Mouse (Mus musculus) frontal cortex, postnatal 36 days (tissue): ENCODE data around the gene Kng1.

Source experiments
- DNase-seq, 2 experiments: peaks; one replicate each; pipeline ENCODE4 v3.0.0; 2022; ENCODE audit warnings: low spot score in 2 of 2

Kng1 gene

DNA sequence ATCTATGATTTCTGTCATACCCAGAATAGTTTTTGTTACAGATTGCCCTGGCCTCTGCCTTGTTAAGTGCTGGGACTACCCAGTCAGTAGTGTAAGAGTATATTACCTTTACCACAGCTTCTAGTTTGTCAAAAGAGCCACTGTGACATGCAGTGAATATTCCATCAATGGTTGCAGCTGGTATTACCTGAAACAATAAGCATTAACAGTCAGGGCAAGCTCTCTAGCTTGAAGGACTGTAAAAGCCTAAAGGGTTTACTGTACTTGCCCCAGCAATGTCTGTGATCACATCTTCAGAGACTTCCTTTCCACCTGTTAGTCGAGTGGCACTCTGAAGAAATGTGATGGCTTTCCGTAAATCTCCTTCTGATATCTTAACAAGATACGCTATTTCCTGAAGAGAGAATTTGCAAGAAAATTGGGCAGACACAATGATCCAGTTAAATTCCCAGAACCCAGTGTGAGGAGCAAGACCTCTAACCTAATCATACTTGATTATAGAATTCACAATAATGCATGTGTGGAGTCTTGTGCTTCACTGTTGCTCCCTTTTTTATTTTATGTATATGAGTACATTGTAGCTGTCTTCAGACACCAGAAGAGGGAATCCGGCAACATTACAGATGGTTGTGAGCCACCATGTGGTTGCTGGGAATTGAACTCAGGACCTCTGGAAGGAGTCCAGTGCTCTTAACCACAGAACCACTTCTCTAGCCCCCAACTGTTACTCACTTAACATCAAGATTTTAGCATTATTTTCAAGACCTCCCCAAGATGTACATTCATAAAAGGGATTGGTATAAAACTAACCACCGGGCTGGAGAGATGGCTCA lies 56.9 kb downstream of the Kng1 start:
- DNase-seq: no peak

DNA sequence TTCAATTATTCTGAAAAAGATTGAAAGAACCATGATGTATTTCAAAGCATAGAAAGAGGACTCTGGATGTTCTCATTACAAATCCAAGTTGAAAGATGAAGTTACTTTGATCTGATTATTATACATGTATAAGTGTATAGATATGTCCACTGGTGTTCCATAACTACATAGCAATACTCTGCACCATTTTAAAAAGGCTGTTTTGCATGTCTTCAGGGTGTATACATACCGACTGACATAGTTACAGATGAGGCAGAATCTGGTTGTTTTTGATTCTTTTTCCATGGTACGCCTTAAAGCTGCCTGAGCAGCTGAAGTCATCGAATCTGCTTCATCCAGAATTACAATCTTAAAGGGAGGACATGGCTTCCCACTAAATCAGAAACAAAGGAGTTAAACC lies 57.8 kb downstream of the Kng1 start:
- no peak for DNase-seq

DNA sequence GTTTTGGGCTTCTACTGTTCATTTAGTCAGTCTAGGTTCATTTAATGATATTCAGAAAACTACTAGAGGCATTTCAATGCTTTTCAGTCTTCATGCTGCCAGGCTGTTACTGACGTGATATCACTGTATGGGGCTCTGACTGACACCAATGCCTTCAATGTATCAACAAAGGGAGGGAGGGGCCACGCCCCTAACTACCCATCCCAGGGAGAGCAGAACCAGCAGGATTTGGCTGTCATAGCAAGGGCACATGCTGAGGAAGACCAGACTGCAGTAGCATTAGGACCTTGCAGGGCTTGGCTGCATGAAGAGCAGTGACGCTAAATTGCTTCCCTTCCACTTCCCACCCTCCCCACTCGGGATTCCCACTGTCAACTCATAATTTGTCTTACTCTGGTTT lies 59.5 kb downstream of the Kng1 start:
- no peak for DNase-seq

DNA sequence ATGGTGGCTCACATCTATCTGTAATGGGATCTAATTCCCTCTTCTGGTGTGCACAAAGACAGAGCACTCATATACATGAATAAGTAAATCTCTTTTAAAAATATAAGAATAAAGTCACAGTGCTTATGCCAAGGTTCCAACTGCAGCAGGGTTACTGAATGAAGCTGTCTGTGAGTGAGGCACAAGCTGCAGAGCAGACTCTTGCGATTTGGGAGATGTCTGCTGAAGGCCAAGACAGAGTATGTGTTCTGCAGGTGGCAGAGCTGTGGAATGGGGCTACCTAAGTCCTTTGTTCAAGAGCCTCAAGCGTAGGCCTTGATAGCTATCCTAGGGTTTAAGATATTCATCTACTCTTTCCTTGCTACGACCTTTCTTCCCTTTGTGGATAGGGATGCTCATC lies 64.8 kb downstream of the Kng1 start:
- DNase-seq: no peak

DNA sequence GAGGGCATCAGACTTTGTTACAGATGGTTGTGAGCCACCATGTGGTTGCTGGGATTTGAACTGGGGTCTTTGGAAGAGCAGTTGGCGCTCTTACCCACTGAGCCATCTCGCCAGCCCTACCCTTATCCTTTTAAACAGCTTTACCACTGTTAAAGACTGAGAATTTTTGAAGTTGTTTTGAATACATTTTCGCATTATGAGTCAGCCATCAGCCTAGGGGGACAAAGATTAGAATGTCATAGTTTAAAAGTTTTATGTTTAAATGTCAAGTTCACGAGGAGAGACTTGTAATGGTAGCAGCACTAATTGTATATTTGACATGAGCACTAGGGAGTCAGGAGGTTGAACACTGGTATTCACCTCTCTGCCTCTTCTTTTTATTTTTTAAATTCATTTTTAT lies 65.4 kb downstream of the Kng1 start:
- DNase-seq: no peak

DNA sequence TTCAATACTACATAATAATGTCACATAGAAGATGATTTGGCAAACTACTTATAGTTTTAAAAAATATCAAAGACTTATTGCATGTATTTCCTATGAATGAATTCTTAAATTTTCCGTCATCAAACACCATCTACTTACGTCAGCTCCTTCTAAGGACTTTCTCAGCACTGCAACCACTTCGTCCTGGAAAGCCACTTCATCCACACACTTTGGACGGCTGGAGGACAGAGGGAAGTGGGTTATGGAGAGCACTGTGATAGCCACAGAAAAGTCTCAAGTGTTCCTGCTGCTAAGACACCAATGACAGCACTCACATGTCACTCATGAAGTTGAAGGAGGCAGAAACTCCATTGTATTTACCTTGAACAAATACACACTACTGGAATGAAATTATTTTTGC lies 66.7 kb downstream of the Kng1 start:
- no peak for DNase-seq

DNA sequence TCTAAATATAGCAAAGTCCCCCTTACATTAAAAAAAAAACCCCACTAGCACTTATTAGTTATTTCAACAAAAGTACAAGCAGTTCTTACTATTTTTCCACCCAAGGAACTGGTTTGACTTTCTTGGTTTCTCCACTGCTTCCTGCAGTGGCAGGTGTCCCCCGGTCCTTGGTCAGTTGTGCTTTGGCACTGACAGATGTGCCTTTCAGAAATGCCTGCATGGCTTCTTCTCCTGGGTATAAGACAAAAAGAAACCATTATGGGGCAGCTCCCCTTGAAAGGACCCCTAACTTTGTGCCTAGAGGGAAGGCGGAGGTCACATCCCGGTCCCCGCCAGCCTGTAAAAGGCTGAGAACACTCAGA lies 69.6 kb downstream of the Kng1 start:
- no peak for DNase-seq

DNA sequence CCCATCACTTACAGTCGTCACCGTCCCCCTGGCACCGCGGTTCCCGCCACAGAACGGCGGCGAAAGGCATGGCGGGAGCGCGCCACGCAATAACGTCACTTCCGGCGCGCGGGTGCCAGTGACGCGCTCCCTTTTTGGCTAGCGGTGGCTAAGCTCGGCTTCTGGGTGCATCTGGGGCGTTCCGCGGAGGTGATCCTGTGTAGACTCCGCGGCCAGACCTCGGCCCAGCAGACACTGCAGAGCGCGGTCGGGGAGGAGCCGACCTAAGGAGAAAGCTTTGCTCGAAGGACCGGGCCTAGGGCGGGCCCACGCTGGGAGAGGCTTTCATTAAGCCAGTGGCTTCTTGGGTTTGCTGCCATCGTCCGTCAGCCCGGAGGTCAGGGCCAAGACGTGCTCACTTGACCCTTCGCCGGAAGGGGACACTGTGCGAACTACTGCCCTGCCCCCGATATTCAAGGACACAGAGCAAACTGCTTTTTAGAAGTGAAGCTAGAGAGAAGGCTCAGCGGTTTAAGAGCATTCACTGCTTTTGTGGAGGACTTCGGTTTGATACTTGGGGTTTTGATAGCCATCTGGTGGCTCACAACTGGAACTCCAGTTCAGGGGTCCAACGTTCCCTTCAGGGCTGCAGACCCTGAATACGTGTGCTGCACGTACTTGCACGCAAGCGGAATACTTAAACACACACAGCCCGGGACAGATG lies 70.2 kb downstream of the Kng1 start, which contains the start of gene Rfc4:
TSS of gene Rfc4 (minus strand) at position 65 of the 703 bp plus-strand sequence.
- peak; percentile 93 to 95 for DNase-seq

DNA sequence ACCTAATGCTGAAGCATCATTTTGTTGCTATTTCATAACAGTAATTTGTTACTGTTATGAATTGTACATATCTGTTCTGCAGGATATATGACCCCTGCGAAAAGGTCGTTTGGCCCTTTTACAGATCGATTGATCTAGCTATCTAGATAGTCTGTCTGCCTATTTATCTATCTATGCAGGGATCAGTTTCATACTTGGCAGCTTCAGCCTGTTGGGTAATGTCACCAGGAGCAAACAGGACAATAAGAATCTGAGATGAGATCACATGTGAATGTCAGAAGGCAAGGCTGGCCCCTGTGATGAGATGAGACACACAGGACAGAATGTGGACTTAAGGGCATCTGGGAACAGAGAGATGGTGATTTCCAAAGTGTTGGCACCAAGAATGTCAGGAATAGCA lies 72.6 kb downstream of the Kng1 start:
- DNase-seq: no peak
